Mouse (Mus musculus) adrenal gland (tissue): ENCODE measurements around the gene Gcn1l1.

ENCODE experiments used
- intact Hi-C: fragments of 180-260 bp; cut with DNase I; formaldehyde crosslinking; loops from one replicate; pipeline ENCODE4 v1.15.1; 2025

The Gcn1l1 gene

GRCm38 (mm10) chr5:115591028-115591427 is 26.0 kb downstream of the Gcn1l1 start:
- intact Hi-C loops: no loop called here

DNA sequence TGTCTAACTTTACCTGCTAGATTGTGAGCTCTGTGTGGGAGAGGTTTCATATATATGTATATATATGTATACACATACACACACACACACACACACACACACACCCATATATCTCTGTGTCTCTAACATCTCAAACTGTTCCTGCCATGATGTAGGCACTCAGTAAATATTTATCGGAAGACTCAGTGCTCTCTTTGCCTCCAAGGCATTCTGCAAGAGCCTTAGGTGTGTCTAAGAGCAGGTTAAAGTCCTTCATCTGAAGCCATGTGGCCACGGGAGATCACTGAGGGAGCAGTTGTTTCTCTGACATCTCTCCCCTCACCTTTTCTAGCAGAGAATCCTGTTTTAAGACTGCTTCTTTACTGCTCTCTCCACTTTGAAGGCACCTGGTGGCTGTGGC is 26.5 kb downstream of the Gcn1l1 start:
- intact Hi-C loops: no loop called here

GRCm38 (mm10) chr5:115603561-115603960 is 38.5 kb downstream of the Gcn1l1 start:
- intact Hi-C loops: no loop called here

DNA sequence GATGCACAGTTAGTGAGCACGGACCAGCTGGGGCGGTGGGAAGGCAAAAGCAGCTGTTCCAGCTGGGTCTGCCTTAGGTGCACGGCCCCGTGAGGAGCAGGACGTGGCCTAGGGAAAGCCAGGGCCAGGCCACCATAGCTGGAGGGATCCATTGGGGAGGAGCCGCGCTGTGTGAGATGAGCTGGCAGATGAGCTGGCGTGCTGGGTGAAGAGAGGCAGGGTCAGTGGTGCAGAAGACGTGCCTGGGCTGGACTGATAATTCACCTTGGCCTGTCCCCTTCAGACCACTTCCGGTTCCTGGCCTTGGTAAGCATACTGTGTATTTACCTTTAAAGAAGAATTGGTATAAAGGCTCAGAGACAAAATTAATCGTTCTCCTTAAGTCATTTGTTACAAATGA is 46.5 kb downstream of the Gcn1l1 start:
- intact Hi-C loops: no loop called here

- intact Hi-C loops: no loop called here
Observed at GRCm38 (mm10) chr5:115613332-115613731, 48.3 kb downstream of the Gcn1l1 start.

- intact Hi-C loops: loop anchor here (5.0 kb wide), 1 partner anchor 38 kb away; no protein-coding TSS in a partner anchor
Observed at GRCm38 (mm10) chr5:115614948-115615347, 49.9 kb downstream of the Gcn1l1 start.

DNA sequence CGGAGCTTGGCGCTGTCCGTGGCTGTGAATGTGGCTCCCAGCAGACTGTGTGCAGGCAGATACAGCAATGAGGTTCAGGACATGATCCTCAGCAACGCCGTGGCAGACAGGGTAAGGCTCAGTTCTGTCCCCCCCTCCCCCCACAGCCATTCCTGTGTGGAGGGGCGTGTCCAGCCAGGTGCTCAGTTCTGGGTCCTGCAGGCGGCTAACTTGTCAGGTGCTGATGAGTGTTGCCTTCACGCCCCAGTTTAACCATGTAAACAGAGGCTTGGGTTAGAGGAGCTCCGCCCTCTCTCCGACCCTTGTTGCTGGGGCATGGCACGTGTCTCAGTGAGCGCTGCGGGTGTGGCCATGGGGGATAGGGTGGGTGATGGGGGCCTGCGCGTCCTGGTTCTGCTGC is 54.6 kb downstream of the Gcn1l1 start:
- intact Hi-C loops: loop anchor here (5.0 kb wide), 1 partner anchor 42 kb away; no protein-coding TSS in a partner anchor

GRCm38 (mm10) chr5:115622686-115623085 is 57.6 kb downstream of the Gcn1l1 start:
- intact Hi-C loops: no loop called here

GRCm38 (mm10) chr5:115623694-115624440 is 58.8 kb downstream of the Gcn1l1 start:
- intact Hi-C loops: no loop called here

DNA sequence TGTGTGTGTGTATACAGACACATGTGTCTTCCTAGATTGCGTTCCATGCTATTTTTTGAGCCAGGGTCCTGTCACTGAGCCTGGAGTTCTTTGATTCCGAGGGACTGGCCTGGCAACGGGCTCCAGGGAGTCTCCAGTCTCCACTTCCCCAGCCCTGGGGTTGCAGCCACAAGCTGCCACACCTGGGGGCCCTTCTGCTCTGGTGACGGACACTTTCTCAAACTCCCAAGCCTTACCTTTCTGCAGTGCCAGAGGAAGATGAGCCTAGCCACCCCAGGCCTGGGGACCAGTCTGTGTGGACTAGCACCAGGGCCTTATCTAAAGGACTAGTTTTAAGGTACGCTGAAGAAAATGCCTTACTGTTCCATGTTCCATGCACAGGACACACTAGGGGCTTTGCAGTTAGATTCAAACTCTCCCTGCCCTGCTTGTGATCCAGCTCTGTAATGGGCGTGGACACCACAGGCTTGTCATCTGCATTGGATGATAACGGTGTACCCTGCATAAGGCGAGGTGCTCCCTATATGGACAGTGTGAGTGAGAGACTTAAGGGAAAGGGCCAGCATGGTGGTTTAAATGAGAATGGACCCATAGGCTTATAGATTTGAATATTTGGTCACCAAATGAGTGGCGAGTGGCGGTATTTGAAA is 61.3 kb downstream of the Gcn1l1 start:
- intact Hi-C loops: no loop called here

DNA sequence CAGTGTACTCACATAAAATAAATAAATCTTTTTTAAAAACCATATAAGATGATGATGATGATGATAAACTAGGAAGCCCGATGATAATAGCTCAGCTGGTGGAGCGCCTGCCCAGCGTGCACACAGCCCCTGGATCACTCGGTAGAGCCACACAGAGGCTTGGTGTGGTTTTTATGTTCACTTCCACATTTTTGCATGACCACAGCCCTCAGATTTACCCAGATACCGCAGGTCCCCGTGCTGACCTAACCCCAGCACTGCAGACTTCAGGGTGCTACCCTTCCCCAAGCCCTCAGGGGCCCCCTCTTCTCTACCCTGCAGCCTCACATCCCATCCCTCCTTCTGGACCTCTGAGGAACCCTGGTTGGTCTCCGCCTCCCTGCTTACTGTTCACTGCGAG is 63.0 kb downstream of the Gcn1l1 start:
- intact Hi-C loops: no loop called here

- intact Hi-C loops: loop anchor here (5.0 kb wide), 1 partner anchor 62 kb away; the partner anchor contains the start of gene Gcn1l1
Observed at GRCm38 (mm10) chr5:115629672-115630071, 64.6 kb downstream of the Gcn1l1 start.

- intact Hi-C loops: loop anchor here (5.0 kb wide), 1 partner anchor 63 kb away; the partner anchor contains the start of gene Gcn1l1
Observed at GRCm38 (mm10) chr5:115630291-115630690, 65.2 kb downstream of the Gcn1l1 start.

GRCm38 (mm10) chr5:115631505-115632357 is 66.7 kb downstream of the Gcn1l1 start, which contains the start of gene Rab35:
TSS of gene Rab35 (plus strand) at chr5:115631908.
- intact Hi-C loops: loop anchor here (5.0 kb wide), 1 partner anchor 64 kb away; the partner anchor contains the start of gene Gcn1l1

- intact Hi-C loops: loop anchor here (5.0 kb wide), 1 partner anchor 65 kb away; the partner anchor contains the start of gene Gcn1l1
Observed at GRCm38 (mm10) chr5:115632358-115632714, 67.3 kb downstream of the Gcn1l1 start.

DNA sequence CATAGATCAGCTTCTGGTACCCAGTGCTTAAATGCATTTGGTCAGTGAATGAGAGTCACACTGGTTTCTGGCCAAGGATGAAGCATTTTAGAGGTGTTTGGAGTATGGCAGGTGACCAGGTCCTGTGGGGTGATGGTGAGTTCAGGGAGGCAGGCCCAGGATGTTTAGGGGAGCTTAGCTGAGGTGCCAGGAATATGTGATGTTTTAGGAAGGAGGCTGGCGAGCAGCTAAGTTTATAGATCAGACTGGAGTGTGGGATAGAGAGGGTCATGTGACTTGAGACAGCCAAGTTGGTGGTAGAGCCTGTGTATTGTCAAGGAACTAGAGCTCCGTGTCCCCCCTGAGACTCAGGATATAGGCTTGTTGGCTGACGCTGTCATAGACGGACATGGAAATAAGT is 68.0 kb downstream of the Gcn1l1 start:
- intact Hi-C loops: loop anchor here (5.0 kb wide), 1 partner anchor 66 kb away; the partner anchor contains the start of gene Gcn1l1

DNA sequence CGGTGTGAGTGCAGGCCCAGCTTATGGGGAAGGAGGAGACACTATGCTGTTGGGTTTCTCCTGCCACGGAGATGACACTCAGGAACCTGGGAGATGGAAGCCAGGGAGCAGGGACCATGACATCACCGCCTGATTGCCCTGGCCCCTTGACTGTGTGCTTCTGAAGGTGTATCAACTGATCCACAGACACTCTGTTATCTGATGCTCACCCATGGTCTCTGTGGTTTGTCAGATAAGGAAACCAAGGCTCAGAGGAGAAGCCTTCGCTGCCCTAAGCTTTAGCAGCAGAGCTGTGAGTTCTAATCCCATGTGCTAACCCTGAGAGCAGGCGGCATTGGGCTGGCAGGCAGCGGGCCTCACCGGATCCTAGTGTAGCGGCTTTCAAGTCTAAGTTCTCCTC is 69.0 kb downstream of the Gcn1l1 start:
- intact Hi-C loops: loop anchor here (5.0 kb wide), 1 partner anchor 67 kb away; the partner anchor contains the start of gene Gcn1l1

GRCm38 (mm10) chr5:115635536-115635935 is 70.5 kb downstream of the Gcn1l1 start:
- intact Hi-C loops: no loop called here

DNA sequence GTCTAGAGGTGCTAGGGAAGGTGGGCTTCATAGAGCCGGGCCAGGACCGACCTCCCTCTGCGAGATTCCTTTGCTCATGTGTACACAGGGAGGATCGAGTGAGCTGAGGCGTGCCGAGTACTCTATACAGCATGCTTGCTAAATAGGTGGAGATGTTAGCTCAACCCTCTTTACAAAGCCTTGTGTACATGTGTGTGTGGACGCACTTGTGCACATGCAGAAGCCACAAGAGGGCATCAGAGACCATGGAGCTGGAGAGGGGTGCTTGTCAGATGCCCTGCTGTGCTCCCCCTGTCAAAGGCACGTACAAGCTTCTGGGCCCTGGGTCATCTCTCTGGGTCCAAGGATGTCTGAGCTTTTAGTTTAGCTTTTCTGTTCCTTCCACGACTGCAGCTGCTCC is 79.1 kb downstream of the Gcn1l1 start:
- intact Hi-C loops: no loop called here

GRCm38 (mm10) chr5:115648876-115649275 is 83.8 kb downstream of the Gcn1l1 start:
- intact Hi-C loops: no loop called here

DNA sequence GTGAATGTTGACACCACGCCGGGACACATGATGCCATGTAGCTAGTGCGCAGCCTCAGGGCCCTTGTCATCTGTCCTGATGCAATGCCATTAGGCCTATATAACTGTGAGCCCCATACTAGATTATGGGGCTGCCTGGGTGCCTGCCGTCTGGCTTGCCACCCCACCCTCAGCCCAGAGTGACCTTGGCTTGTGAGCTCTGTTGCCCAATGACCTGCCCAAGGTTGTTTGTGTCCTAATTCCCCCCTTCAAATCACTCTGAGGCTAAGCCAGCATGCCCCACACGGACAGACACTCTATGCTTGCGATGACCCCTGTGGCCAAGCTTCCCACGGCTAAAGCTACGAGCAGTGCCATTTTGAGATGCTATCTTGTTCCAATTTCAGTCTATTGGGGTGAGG is 84.6 kb downstream of the Gcn1l1 start:
- intact Hi-C loops: no loop called here
